Mouse (Mus musculus) cerebellum, postnatal 36 days (tissue): ENCODE data around the gene Lmntd1.
"Not testable (repeated sequence)": the region's sequence is repeated elsewhere in the genome, so short reads cannot be mapped to it uniquely, and the experiment has no call there.

Experiments used
- DNase-seq, 2 experiments: peaks; one replicate each; pipeline ENCODE4 v3.0.0; 2021 to 2022; ENCODE audit warnings: mixed read lengths in 2 of 2

Lmntd1 gene

GRCm38 (mm10) chr6:145338571-145339294 is 275.4 kb downstream of the Lmntd1 start:
- DNase-seq, result no peak

GRCm38 (mm10) chr6:145337521-145337920 is 276.6 kb downstream of the Lmntd1 start:
- DNase-seq, result not testable (repeated sequence)

GRCm38 (mm10) chr6:145335876-145336768 is 278.0 kb downstream of the Lmntd1 start:
- no peak for DNase-seq

- no peak for DNase-seq
These were observed 279.9 kb downstream of the Lmntd1 start for GRCm38 (mm10) chr6:145334211-145334610.

GRCm38 (mm10) chr6:145326141-145326806 is 287.8 kb downstream of the Lmntd1 start:
- DNase-seq, result no peak

- DNase-seq, result no peak
These were observed 289.0 kb downstream of the Lmntd1 start for GRCm38 (mm10) chr6:145325095-145325494.

- DNase-seq, result no peak
These were observed 289.6 kb downstream of the Lmntd1 start for GRCm38 (mm10) chr6:145324470-145324869.

- no peak for DNase-seq
These were observed 291.9 kb downstream of the Lmntd1 start for GRCm38 (mm10) chr6:145322246-145322645.

GRCm38 (mm10) chr6:145320156-145320555 is 294.0 kb downstream of the Lmntd1 start:
- DNase-seq, result no peak
